Mouse (Mus musculus) erythroblast, embryonic 14.5 days (primary cell): ENCODE data around the gene Ldlrap1. TPM values are rescaled to one million over a fixed set of nuclear protein-coding genes. Genes with fewer than 3 reads are reported as not detected.

ENCODE experiments used
- H3K27me3 ChIP-seq: 2 replicates; pipeline ENCODE4 v1.6.1; 2012; ENCODE audit warnings: inconsistent platforms; ENCODE audit not compliant: control insufficient read depth
- H3K36me3 ChIP-seq: 2 replicates; pipeline ENCODE4 v1.6.1; 2012; ENCODE audit warnings: mild to moderate bottlenecking, inconsistent platforms; ENCODE audit not compliant: control insufficient read depth
- H3K4me1 ChIP-seq: 2 replicates; pipeline ENCODE4 v1.6.1; 2012; ENCODE audit warnings: inconsistent platforms; ENCODE audit not compliant: control insufficient read depth
- H3K4me3 ChIP-seq: replicated peaks from 2 replicates; pipeline ENCODE3; 2012; ENCODE audit warnings: moderate library complexity, mild to moderate bottlenecking, inconsistent platforms
- H3K9me3 ChIP-seq: 2 replicates; pipeline ENCODE4 v1.6.1; 2012; ENCODE audit warnings: low read length, inconsistent platforms, mixed read lengths; ENCODE audit not compliant: control insufficient read depth
- GATA1 ChIP-seq: IDR thresholded peaks from 2 replicates; pipeline ENCODE4 v1.6.1; 2012; ENCODE audit warnings: low read length, inconsistent platforms, mixed read lengths
- TAL1 ChIP-seq: IDR thresholded peaks from 3 replicates; pipeline ENCODE4 v1.6.1; 2012; ENCODE audit warnings: low read length, inconsistent platforms, mixed read lengths
- polyA plus RNA-seq: library from polyadenylated mRNA; stranded (reverse); fragments of >175 nt; gene quantifications from 2 replicates; pipeline ENCODE4 v1.2.3, GENCODE M21; 2012

The Ldlrap1 gene
- polyA plus RNA-seq, 1 experiment: 3.0 TPM

- Histone ChIP-seq H3K27me3 (no peaks in the 10 kb centered on the region), H3K36me3 (peaks cover 95% of the 10 kb centered on the region), H3K4me3 (no peak overlapping the region), H3K4me1 (peaks cover 96% of the 10 kb centered on the region), H3K9me3 (no peaks in the 10 kb centered on the region)
- TF ChIP-seq GATA1 (no peak), TAL1 (no peak)
These were observed 12.9 kb downstream of the Ldlrap1 start for GRCm38 (mm10) chr4:134754941-134755340.

- H3K4me3 ChIP-seq: no peak overlapping the region
- H3K4me1 ChIP-seq: peaks cover 96% of the 10 kb centered on the region
- no peak for TF ChIP-seq TAL1
- no peak for TF ChIP-seq GATA1
- peaks cover 96% of the 10 kb centered on the region for H3K36me3 ChIP-seq
- no peaks in the 10 kb centered on the region for H3K9me3 ChIP-seq
- no peaks in the 10 kb centered on the region for H3K27me3 ChIP-seq
These were observed 13.5 kb downstream of the Ldlrap1 start for GRCm38 (mm10) chr4:134754371-134754770.

GRCm38 (mm10) chr4:134753516-134754261, 14.1 kb downstream of the Ldlrap1 start:
- Histone ChIP-seq H3K36me3 (peaks cover 97% of the 10 kb centered on the region), H3K4me1 (peaks cover 96% of the 10 kb centered on the region), H3K9me3 (no peaks in the 10 kb centered on the region), H3K4me3 (no peak overlapping the region), H3K27me3 (no peaks in the 10 kb centered on the region)
- no peak for TF ChIP-seq TAL1
- TF ChIP-seq GATA1: no peak

GRCm38 (mm10) chr4:134752911-134753426, 14.9 kb downstream of the Ldlrap1 start:
- H3K36me3 ChIP-seq: peaks cover 97% of the 10 kb centered on the region
- peaks cover 91% of the 10 kb centered on the region for H3K4me1 ChIP-seq
- TF ChIP-seq TAL1 (no peak), GATA1 (no peak)
- H3K9me3 ChIP-seq: no peaks in the 10 kb centered on the region
- H3K4me3 ChIP-seq: no peak overlapping the region
- no peaks in the 10 kb centered on the region for H3K27me3 ChIP-seq

- TF ChIP-seq TAL1 (peak; percentile 78), GATA1 (peak; percentile 88)
- Histone ChIP-seq H3K4me1 (peaks cover 88% of the 10 kb centered on the region), H3K27me3 (no peaks in the 10 kb centered on the region), H3K9me3 (no peaks in the 10 kb centered on the region), H3K4me3 (peak overlapping the region; percentile 40), H3K36me3 (peaks cover 99% of the 10 kb centered on the region)
These were observed 16.0 kb downstream of the Ldlrap1 start for GRCm38 (mm10) chr4:134751682-134752380.

GRCm38 (mm10) chr4:134750825-134751224, 17.0 kb downstream of the Ldlrap1 start:
- TF ChIP-seq GATA1 (no peak), TAL1 (no peak)
- Histone ChIP-seq H3K9me3 (no peaks in the 10 kb centered on the region), H3K4me1 (peaks cover 88% of the 10 kb centered on the region), H3K4me3 (no peak overlapping the region), H3K36me3 (peaks cover 99% of the 10 kb centered on the region), H3K27me3 (no peaks in the 10 kb centered on the region)

GRCm38 (mm10) chr4:134750263-134750662, 17.6 kb downstream of the Ldlrap1 start:
- Histone ChIP-seq H3K27me3 (no peaks in the 10 kb centered on the region), H3K4me1 (peaks cover 89% of the 10 kb centered on the region), H3K9me3 (no peaks in the 10 kb centered on the region), H3K36me3 (peaks cover 99% of the 10 kb centered on the region), H3K4me3 (no peak overlapping the region)
- TF ChIP-seq TAL1 (no peak), GATA1 (no peak)

- H3K4me3 ChIP-seq: no peak overlapping the region
- H3K4me1 ChIP-seq: peaks cover 82% of the 10 kb centered on the region
- H3K27me3 ChIP-seq: no peaks in the 10 kb centered on the region
- peaks cover 99% of the 10 kb centered on the region for H3K36me3 ChIP-seq
- H3K9me3 ChIP-seq: no peaks in the 10 kb centered on the region
- TF ChIP-seq GATA1 (peak; percentile 9; the same call in 1 of the 2 replicates), TAL1 (no peak)
These were observed 18.4 kb downstream of the Ldlrap1 start for GRCm38 (mm10) chr4:134749301-134750030.

- peaks cover 97% of the 10 kb centered on the region for H3K36me3 ChIP-seq
These were observed 21.7 kb downstream of the Ldlrap1 start for GRCm38 (mm10) chr4:134745900-134746661.

More at GRCm38 (mm10) chr4:134745900-134746661, 21.7 kb downstream of the Ldlrap1 start:
- Histone ChIP-seq H3K9me3 (no peaks in the 10 kb centered on the region), H3K4me3 (no peak overlapping the region), H3K4me1 (peaks cover 48% of the 10 kb centered on the region), H3K27me3 (no peaks in the 10 kb centered on the region)
- TF ChIP-seq TAL1 (no peak), GATA1 (no peak)
